Comparison of ENCODE assay signal across 9 mouse cellular contexts in genomic region chr13:34462808-34463511, GRCm38 (mm10).
DNase-seq lines count a peak whose midpoint lies in the region; ATAC-seq and TF ChIP-seq lines count a peak whose summit lies in the region.
"Had no signal": no experiment of that assay in that cellular context is flagged by ENCODE, and none has a peak within 500 bp of the region (broad histone marks: within the 10 kb centered on the region; RNA-seq: fewer than 3 reads in every experiment).

No protein-coding gene starts in this region.

- H3K4me2 ChIP-seq in heart, embryonic 14.5 days (ENCODE audit: low read length): 0 out of 2 replicates have a peak overlapping the region, but pooled peaks have one; percentile 4
- H3K4me2 ChIP-seq in hindbrain, embryonic 12.5 days (replicated peaks): no peak overlapping the region

- 15% methylated on average over 2 of the region's 2 CpGs for WGBS in heart, embryonic 14.5 days
- WGBS in hindbrain, embryonic 12.5 days: 36% methylated on average over 2 of the region's 2 CpGs

- no peaks in the 10 kb centered on the region for H3K27me3 ChIP-seq in heart, embryonic 14.5 days (ENCODE audit: control insufficient read depth, insufficient read depth, low read length)
- no peaks in the 10 kb centered on the region for H3K27me3 ChIP-seq in C2C12 (ENCODE audit: control insufficient read depth, insufficient read depth, insufficient read length)
- no peaks in the 10 kb centered on the region for H3K27me3 ChIP-seq in hindbrain, embryonic 12.5 days

- no peak overlapping the region for H3ac ChIP-seq in C2C12 (ENCODE audit: control insufficient read depth, insufficient read length, low read depth)

- H3K79me2 ChIP-seq in C2C12 (ENCODE audit: control insufficient read depth, insufficient read depth): no peaks in the 10 kb centered on the region

- no peak for DNase-seq in heart, adult 11 months
- peak; percentile 41 for DNase-seq in liver
- no peak for DNase-seq in B cell, adult 2 months
- no peak for DNase-seq in layer of hippocampus, adult 8-10 months (ENCODE audit: low spot score in 2 of 2)
- DNase-seq: cerebellum, adult 11 months had no signal

- H3K9ac ChIP-seq in heart, embryonic 14.5 days (ENCODE audit: low read length): no peak overlapping the region
- H3K9ac ChIP-seq in hindbrain, embryonic 12.5 days: no peak overlapping the region

- peak; percentile 50 for ATAC-seq in heart, embryonic 14.5 days (ENCODE audit: insufficient number of reproducible peaks, insufficient read depth, low FRiP score, low read depth)
- peak; percentile 38 for ATAC-seq in hindbrain, embryonic 12.5 days (ENCODE audit: low FRiP score)
- ATAC-seq in inflammation-experienced regulatory T-cells, adult 6 months: no peak

- H3K36me3 ChIP-seq in heart, embryonic 14.5 days (ENCODE audit: control insufficient read depth, insufficient read depth, low read length): no peaks in the 10 kb centered on the region
- no peaks in the 10 kb centered on the region for H3K36me3 ChIP-seq in C2C12 (ENCODE audit: control insufficient read depth, insufficient read depth)
- H3K36me3 ChIP-seq in hindbrain, embryonic 12.5 days: no peaks in the 10 kb centered on the region

- H3K4me3 ChIP-seq in heart, embryonic 14.5 days (ENCODE audit: control insufficient read depth in 1 of 2, insufficient read depth in 1 of 2, low read depth in 1 of 2, low read length in 2 of 2): no peak overlapping the region
- no peak overlapping the region for H3K4me3 ChIP-seq in C2C12 (ENCODE audit: insufficient read depth, poor library complexity, severe bottlenecking)
- H3K4me3 ChIP-seq in hindbrain, embryonic 12.5 days: no peak overlapping the region

- no peaks in the 10 kb centered on the region for H3K79me3 ChIP-seq in C2C12 (ENCODE audit: low read depth)

- peak overlapping the region; percentile 70 for H3K27ac ChIP-seq in heart, embryonic 14.5 days (replicated peaks in 1 of 2; ENCODE audit: control insufficient read depth in 1 of 2, insufficient read depth in 1 of 2, low read depth in 2 of 2, low read length in 2 of 2)
- peak overlapping the region; percentile 44; the same call in 1 of the 2 replicates for H3K27ac ChIP-seq in hindbrain, embryonic 12.5 days

- no peaks in the 10 kb centered on the region for H3K9me3 ChIP-seq in heart, embryonic 14.5 days (ENCODE audit: control insufficient read depth, low read length)
- no peaks in the 10 kb centered on the region for H3K9me3 ChIP-seq in hindbrain, embryonic 12.5 days (replicated peaks)

- TF ChIP-seq CTCF in C2C12 (IDR thresholded peaks at IDR 0.05; ENCODE audit: control insufficient read depth, insufficient read depth, insufficient read length): no peak

- H3K4me1 ChIP-seq in heart, embryonic 14.5 days (ENCODE audit: control insufficient read depth in 2 of 2, insufficient read depth in 2 of 2, low read length in 2 of 2): peaks cover 22 to 24% of the 10 kb centered on the region in 2 experiments
- H3K4me1 ChIP-seq in hindbrain, embryonic 12.5 days: peaks cover 13% of the 10 kb centered on the region

TF ChIP-seq in C2C12, 6 proteins besides CTCF, POLR2A, EP300 and RAD21:
- TF ChIP-seq MAX (IDR thresholded peaks at IDR 0.05) (no peak), USF1 (IDR thresholded peaks at IDR 0.05; ENCODE audit: low read depth) (no peak), MYOD1 (IDR thresholded peaks at IDR 0.05; ENCODE audit: control insufficient read depth, insufficient read length, low read depth) (peak; percentile 62)
